Mouse (Mus musculus) heart, embryonic 14.5 days (tissue): ENCODE measurements around the gene Bmper. TPM values are rescaled to one million over a fixed set of nuclear protein-coding genes. Genes with fewer than 3 reads are reported as not detected.

ENCODE experiments used
- ATAC-seq: fragments of 200-750 bp; cut with Nextera tagmentation; 2 replicates; pipeline ENCODE4 v1.8.0; 2017; ENCODE audit warnings: low read depth, moderate TSS enrichment; ENCODE audit not compliant: insufficient number of reproducible peaks, insufficient read depth, low FRiP score
- H3K27ac ChIP-seq, 2 experiments: fragments of 200-500 bp in 1 of 2; fragments of 300-500 bp in 1 of 2; sonication (generic) in 1 of 2; replicated peaks in 1 of 2; 2 replicates each; pipeline ENCODE4 v1.5.1; 2012 to 2014; ENCODE audit warnings: low read depth in 2 of 2, low read length in 2 of 2, control low read depth in 1 of 2, mild to moderate bottlenecking in 1 of 2, mixed read lengths in 1 of 2; ENCODE audit not compliant: control insufficient read depth in 1 of 2, insufficient read depth in 1 of 2
- H3K27me3 ChIP-seq: fragments of 300-500 bp; sonication (generic); 2 replicates; pipeline ENCODE4 v1.6.1; 2014; ENCODE audit warnings: mild to moderate bottlenecking, low read length, control low read depth; ENCODE audit not compliant: control insufficient read depth, insufficient read depth
- H3K36me3 ChIP-seq: fragments of 300-500 bp; sonication (generic); 2 replicates; pipeline ENCODE4 v1.6.1; 2014; ENCODE audit warnings: mild to moderate bottlenecking, control low read depth, low read length, mixed read lengths; ENCODE audit not compliant: control insufficient read depth, insufficient read depth
- H3K4me1 ChIP-seq, 2 experiments: fragments of 200-500 bp in 1 of 2; fragments of 300-500 bp in 1 of 2; sonication (generic) in 1 of 2; 2 replicates each; pipeline ENCODE4 v1.6.1; 2012 to 2014; ENCODE audit warnings: low read length in 2 of 2, control low read depth in 1 of 2, mixed read lengths in 1 of 2; ENCODE audit not compliant: control insufficient read depth in 2 of 2, insufficient read depth in 2 of 2
- H3K4me2 ChIP-seq: fragments of 300-500 bp; sonication (generic); 2 replicates; pipeline ENCODE4 v1.6.1; 2014; ENCODE audit warnings: mild to moderate bottlenecking, low read length
- H3K4me3 ChIP-seq, 2 experiments: fragments of 200-500 bp in 1 of 2; fragments of 300-500 bp in 1 of 2; sonication (generic) in 1 of 2; 2 replicates each; pipeline ENCODE4 v1.5.1; 2012 to 2014; ENCODE audit warnings: low read length in 2 of 2, mild to moderate bottlenecking in 2 of 2, control low read depth in 1 of 2, low read depth in 1 of 2, moderate library complexity in 1 of 2; ENCODE audit not compliant: control insufficient read depth in 1 of 2, insufficient read depth in 1 of 2
- H3K9ac ChIP-seq: fragments of 300-500 bp; sonication (generic); 2 replicates; pipeline ENCODE4 v1.6.1; 2014; ENCODE audit warnings: mild to moderate bottlenecking, low read length
- H3K9me3 ChIP-seq: fragments of 300-500 bp; sonication (generic); 2 replicates; pipeline ENCODE4 v1.6.1; 2016; ENCODE audit warnings: low read length, control low read depth; ENCODE audit not compliant: control insufficient read depth
- WGBS: fragments of 180-500 bp; shearing (Covaris S2); extraction: QIAGEN DNeasy Blood & Tissue Kit; methylation state at CpG from one replicate; pipeline ENCODE4 v1.1.7; 2014; 5-methylcytosine and 5-hydroxymethylcytosine counted together
- polyA plus RNA-seq: library from polyadenylated mRNA; unstranded; fragments of >200 nt; fragmentation: Nextera tagmentation; extraction: Ambion mirVana; gene quantifications from 2 replicates; pipeline ENCODE4 v1.2.1, GENCODE M21; 2014

The Bmper gene
- polyA plus RNA-seq, 1 experiment from 2014 or later: 7.9 TPM

GRCm38 (mm10) chr9:23312877-23313276 lies 90.0 kb downstream of the Bmper start:
- no peak for ATAC-seq
- WGBS: 80% methylated on average over 2 of the region's 2 CpGs

DNA sequence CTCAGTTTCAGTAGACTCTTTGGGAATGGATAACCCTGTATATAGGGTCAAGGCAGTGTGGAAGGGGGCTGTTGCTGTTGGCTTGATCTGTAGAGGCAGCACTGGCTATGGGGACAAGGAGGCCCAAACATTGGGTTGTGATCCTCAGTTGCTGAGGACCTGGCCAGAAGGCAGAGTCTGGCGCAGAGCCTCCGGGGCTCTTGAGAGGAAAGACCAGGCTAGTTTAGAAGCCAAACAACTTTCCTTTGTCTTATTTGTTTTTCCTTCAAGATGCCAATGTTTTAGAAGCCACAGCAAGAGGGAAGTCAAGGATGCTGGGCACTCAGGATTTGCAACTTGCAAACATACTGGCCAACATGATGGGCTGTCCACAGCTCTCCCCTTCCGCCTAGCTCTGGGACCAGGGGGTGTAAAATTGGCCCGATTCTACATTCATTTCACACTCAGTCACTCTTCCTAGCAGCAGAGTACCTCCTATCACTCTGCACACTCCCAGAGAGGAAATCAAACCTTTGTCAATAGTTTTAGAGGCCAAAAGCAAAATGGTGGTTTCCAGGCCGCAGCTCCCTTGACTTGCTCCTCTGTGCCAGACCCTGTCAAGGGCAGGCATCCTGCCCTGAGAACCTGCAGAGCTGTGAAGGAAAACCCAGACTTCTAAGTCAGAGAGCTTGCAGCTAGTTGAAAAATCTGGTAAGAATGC lies 92.9 kb downstream of the Bmper start:
- Histone ChIP-seq H3K4me1 (no peaks in the 10 kb centered on the region), H3K27me3 (no peaks in the 10 kb centered on the region), H3K9ac (no peak overlapping the region), H3K4me3 (no peak overlapping the region), H3K9me3 (no peaks in the 10 kb centered on the region), H3K27ac (no peak overlapping the region), H3K4me2 (no peak overlapping the region), H3K36me3 (no peaks in the 10 kb centered on the region)
- ATAC-seq: no peak
- 89% methylated on average over 5 of the region's 5 CpGs for WGBS

More at GRCm38 (mm10) chr9:23312877-23313276, 90.0 kb downstream of the Bmper start:
- H3K9me3 ChIP-seq: no peaks in the 10 kb centered on the region
- H3K36me3 ChIP-seq: no peaks in the 10 kb centered on the region
- no peak overlapping the region for H3K4me2 ChIP-seq
- H3K9ac ChIP-seq: no peak overlapping the region
- H3K4me3 ChIP-seq: no peak overlapping the region
- no peaks in the 10 kb centered on the region for H3K4me1 ChIP-seq
- no peak overlapping the region for H3K27ac ChIP-seq
- H3K27me3 ChIP-seq: no peaks in the 10 kb centered on the region

DNA sequence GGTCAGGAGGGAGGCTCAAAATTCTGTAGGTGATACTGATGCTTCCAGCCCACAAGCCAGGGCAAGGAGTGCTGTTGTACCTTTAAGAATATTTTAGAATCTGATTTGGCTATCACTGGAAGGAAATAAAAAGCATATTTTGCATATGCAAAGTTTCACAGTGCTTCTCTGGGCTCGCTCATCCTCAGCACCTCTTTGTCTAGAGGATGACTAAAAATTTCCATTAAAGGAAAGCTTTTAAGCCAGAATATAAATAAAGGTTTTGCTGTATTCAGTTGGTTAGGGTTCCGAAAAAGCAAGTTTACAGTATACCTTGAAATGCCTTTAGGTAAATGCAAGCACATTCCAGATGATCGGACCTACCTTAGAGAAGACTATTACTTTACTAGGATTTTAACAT lies 105.0 kb downstream of the Bmper start:
- H3K9ac ChIP-seq: no peak overlapping the region
- ATAC-seq: no peak
- H3K9me3 ChIP-seq: no peaks in the 10 kb centered on the region
- no peaks in the 10 kb centered on the region for H3K4me1 ChIP-seq
- no peak overlapping the region for H3K4me3 ChIP-seq
- no peak overlapping the region for H3K27ac ChIP-seq
- 81% methylated on average over 3 of the region's 3 CpGs for WGBS
- no peak overlapping the region for H3K4me2 ChIP-seq
- H3K27me3 ChIP-seq: no peaks in the 10 kb centered on the region
- no peaks in the 10 kb centered on the region for H3K36me3 ChIP-seq

- no peaks in the 10 kb centered on the region for H3K9me3 ChIP-seq
- ATAC-seq: no peak
- no peak overlapping the region for H3K9ac ChIP-seq
- no peak overlapping the region for H3K4me3 ChIP-seq
- H3K36me3 ChIP-seq: no peaks in the 10 kb centered on the region
- 76% methylated on average over 3 of the region's 3 CpGs for WGBS
- H3K27ac ChIP-seq: no peak overlapping the region
- no peaks in the 10 kb centered on the region for H3K4me1 ChIP-seq
- no peaks in the 10 kb centered on the region for H3K27me3 ChIP-seq
- H3K4me2 ChIP-seq: no peak overlapping the region
Observed at GRCm38 (mm10) chr9:23333041-23333622, 110.3 kb downstream of the Bmper start.

- Histone ChIP-seq H3K4me3 (no peak overlapping the region), H3K4me2 (no peak overlapping the region), H3K27ac (no peak overlapping the region), H3K9me3 (no peaks in the 10 kb centered on the region), H3K9ac (no peak overlapping the region), H3K27me3 (no peaks in the 10 kb centered on the region), H3K36me3 (no peaks in the 10 kb centered on the region), H3K4me1 (peaks cover 2 to 8% of the 10 kb centered on the region in 2 experiments; a peak in 3 of 4 replicates)
- no peak for ATAC-seq
Observed at GRCm38 (mm10) chr9:23340551-23340950, 117.7 kb downstream of the Bmper start.

DNA sequence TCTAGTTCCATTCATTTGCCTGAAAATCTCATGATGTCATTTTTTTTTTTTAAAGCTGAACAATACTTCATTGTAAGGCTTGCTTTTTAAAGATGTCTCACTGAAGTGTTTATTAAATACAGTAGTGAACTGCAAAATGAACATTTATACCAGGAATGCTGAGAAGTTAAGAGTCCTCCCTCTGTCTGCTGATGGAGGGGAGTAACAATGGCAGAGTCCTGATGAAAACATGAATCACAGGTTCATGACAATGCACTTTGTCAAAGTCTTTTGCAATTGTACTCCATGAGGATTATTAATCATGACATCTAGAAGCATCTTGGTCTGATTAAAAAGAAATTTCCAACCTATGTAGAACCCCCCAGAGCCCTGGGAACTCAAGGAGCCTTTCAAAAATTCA lies 118.4 kb downstream of the Bmper start:
- no peak overlapping the region for H3K9ac ChIP-seq
- no peaks in the 10 kb centered on the region for H3K36me3 ChIP-seq
- H3K27ac ChIP-seq: no peak overlapping the region
- no peak overlapping the region for H3K4me3 ChIP-seq
- no peak overlapping the region for H3K4me2 ChIP-seq
- ATAC-seq: no peak
- no peaks in the 10 kb centered on the region for H3K9me3 ChIP-seq
- peaks cover 2 to 8% of the 10 kb centered on the region in 2 experiments; a peak in 3 of 4 replicates for H3K4me1 ChIP-seq
- no peaks in the 10 kb centered on the region for H3K27me3 ChIP-seq

DNA sequence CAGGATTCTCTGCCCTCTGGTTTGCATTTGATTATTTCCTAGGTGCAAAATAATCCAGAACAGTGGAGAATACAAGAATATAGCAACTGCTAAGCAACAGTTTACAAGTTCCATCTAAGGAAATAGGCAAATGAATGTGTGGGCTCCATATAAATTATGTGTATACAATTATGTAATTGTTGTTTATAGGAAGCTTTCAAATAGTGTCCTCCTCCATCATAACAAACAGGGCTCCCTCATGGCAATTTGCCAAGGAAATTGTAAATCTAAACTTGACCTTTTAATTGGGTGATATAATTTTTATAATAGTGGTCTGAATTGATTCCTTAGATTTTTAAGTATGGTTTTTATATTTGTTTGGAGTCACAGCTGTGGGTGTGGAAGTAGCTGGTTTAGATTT lies 121.5 kb downstream of the Bmper start:
- peaks cover 2 to 8% of the 10 kb centered on the region in 2 experiments for H3K4me1 ChIP-seq
- no peaks in the 10 kb centered on the region for H3K9me3 ChIP-seq
- H3K9ac ChIP-seq: no peak overlapping the region
- H3K4me3 ChIP-seq: no peak overlapping the region
- H3K36me3 ChIP-seq: no peaks in the 10 kb centered on the region
- H3K4me2 ChIP-seq: no peak overlapping the region
- no peak overlapping the region for H3K27ac ChIP-seq
- no peak for ATAC-seq
- no peaks in the 10 kb centered on the region for H3K27me3 ChIP-seq
